Mouse (Mus musculus): Measurements from ENCODE around the gene Pyy. TPM values are rescaled to one million over a fixed set of nuclear protein-coding genes. Genes with fewer than 3 reads are reported as not detected.

Pyy gene
- total and polyA plus RNA-seq, 2 experiments from 2014 or later = not detected

- DNase-seq (ENCODE audit: low spot score) = no peak
- H3K27me3 ChIP-seq (ENCODE audit: control insufficient read depth, insufficient read depth, low read length) = peaks cover 11% of the 10 kb centered on the region
- whole genome bisulfite sequencing = 39% methylated on average over 13 of the region's 13 CpGs
- H3K9me3 ChIP-seq (replicated peaks; ENCODE audit: control insufficient read depth, low read length) = no peaks in the 10 kb centered on the region
- H3K36me3 ChIP-seq (replicated peaks; ENCODE audit: control insufficient read depth, insufficient read depth, low read length) = no peaks in the 10 kb centered on the region
- H3K27ac ChIP-seq (ENCODE audit: low read depth) = no peak overlapping the region
- no peak overlapping the region for H3K9ac ChIP-seq (replicated peaks; ENCODE audit: low read depth, low read length)
- peak overlapping the region; percentile 31 for H3K4me2 ChIP-seq (ENCODE audit: low read depth, low read length)
- H3K4me1 ChIP-seq (ENCODE audit: control insufficient read depth, insufficient read depth) = no peaks in the 10 kb centered on the region
- no peak for TF ChIP-seq CTCF (IDR thresholded peaks at IDR 0.05; ENCODE audit: low read depth)
- no peak for TF ChIP-seq EP300 (IDR thresholded peaks at IDR 0.05; ENCODE audit: low read depth)
- peak overlapping the region; percentile 8; the same call in 1 of the 2 replicates for H3K4me3 ChIP-seq (ENCODE audit: low read depth, low read length)
- ATAC-seq (ENCODE audit: insufficient read depth, low read depth) = 0 out of 2 replicates have a peak, but pooled peaks have one; percentile 10
These were observed 30.2 kb upstream of the Pyy start for GRCm38 (mm10) chr11:102137625-102138446.

GRCm38 (mm10) chr11:102134516-102134915 is 26.9 kb upstream of the Pyy start:
- no peak for ATAC-seq (ENCODE audit: insufficient read depth, low read depth)
- no peak overlapping the region for H3K4me3 ChIP-seq (ENCODE audit: low read depth, low read length)
- H3K9me3 ChIP-seq (replicated peaks; ENCODE audit: control insufficient read depth, low read length) = no peaks in the 10 kb centered on the region
- H3K27ac ChIP-seq (ENCODE audit: low read depth) = no peak overlapping the region
- H3K4me2 ChIP-seq (ENCODE audit: low read depth, low read length) = no peak overlapping the region
- H3K9ac ChIP-seq (replicated peaks; ENCODE audit: low read depth, low read length) = no peak overlapping the region
- peaks cover 11% of the 10 kb centered on the region for H3K27me3 ChIP-seq (ENCODE audit: control insufficient read depth, insufficient read depth, low read length)
- H3K36me3 ChIP-seq (replicated peaks; ENCODE audit: control insufficient read depth, insufficient read depth, low read length) = no peaks in the 10 kb centered on the region
- no peak for DNase-seq (ENCODE audit: low spot score)
- H3K4me1 ChIP-seq (ENCODE audit: control insufficient read depth, insufficient read depth) = no peaks in the 10 kb centered on the region
- TF ChIP-seq CTCF (IDR thresholded peaks at IDR 0.05; ENCODE audit: low read depth) (no peak), EP300 (IDR thresholded peaks at IDR 0.05; ENCODE audit: low read depth) (no peak)
- WGBS = 23% methylated on average over 4 of the region's 4 CpGs

GRCm38 (mm10) chr11:102117386-102117785 is 9.8 kb upstream of the Pyy start:
- Histone ChIP-seq H3K9me3 (replicated peaks; ENCODE audit: control insufficient read depth, low read length) (no peaks in the 10 kb centered on the region), H3K4me1 (ENCODE audit: control insufficient read depth, insufficient read depth) (no peaks in the 10 kb centered on the region), H3K27me3 (ENCODE audit: control insufficient read depth, insufficient read depth, low read length) (no peaks in the 10 kb centered on the region), H3K4me3 (ENCODE audit: low read depth, low read length) (no peak overlapping the region), H3K9ac (replicated peaks; ENCODE audit: low read depth, low read length) (no peak overlapping the region), H3K36me3 (replicated peaks; ENCODE audit: control insufficient read depth, insufficient read depth, low read length) (no peaks in the 10 kb centered on the region), H3K4me2 (ENCODE audit: low read depth, low read length) (no peak overlapping the region), H3K27ac (ENCODE audit: low read depth) (no peak overlapping the region)
- no peak for TF ChIP-seq EP300 (IDR thresholded peaks at IDR 0.05; ENCODE audit: low read depth)
- TF ChIP-seq CTCF (IDR thresholded peaks at IDR 0.05; ENCODE audit: low read depth) = no peak
- DNase-seq (ENCODE audit: low spot score) = no peak
- 66% methylated on average over 6 of the region's 6 CpGs for WGBS
- ATAC-seq (ENCODE audit: insufficient read depth, low read depth) = no peak

GRCm38 (mm10) chr11:102116241-102116640 is 8.6 kb upstream of the Pyy start:
- Histone ChIP-seq H3K9ac (replicated peaks; ENCODE audit: low read depth, low read length) (no peak overlapping the region), H3K4me3 (ENCODE audit: low read depth, low read length) (no peak overlapping the region), H3K9me3 (replicated peaks; ENCODE audit: control insufficient read depth, low read length) (no peaks in the 10 kb centered on the region), H3K4me2 (ENCODE audit: low read depth, low read length) (no peak overlapping the region), H3K36me3 (replicated peaks; ENCODE audit: control insufficient read depth, insufficient read depth, low read length) (no peaks in the 10 kb centered on the region), H3K4me1 (ENCODE audit: control insufficient read depth, insufficient read depth) (no peaks in the 10 kb centered on the region), H3K27me3 (ENCODE audit: control insufficient read depth, insufficient read depth, low read length) (no peaks in the 10 kb centered on the region), H3K27ac (ENCODE audit: low read depth) (no peak overlapping the region)
- no peak for TF ChIP-seq CTCF (IDR thresholded peaks at IDR 0.05; ENCODE audit: low read depth)
- no peak for TF ChIP-seq EP300 (IDR thresholded peaks at IDR 0.05; ENCODE audit: low read depth)
- DNase-seq (ENCODE audit: low spot score) (no peak), ATAC-seq (ENCODE audit: insufficient read depth, low read depth) (no peak)
- 49% methylated on average over 8 of the region's 8 CpGs for WGBS

- WGBS = 38% methylated on average over 5 of the region's 5 CpGs
- Histone ChIP-seq H3K9me3 (replicated peaks; ENCODE audit: control insufficient read depth, low read length) (no peaks in the 10 kb centered on the region), H3K27me3 (ENCODE audit: control insufficient read depth, insufficient read depth, low read length) (peaks cover 33% of the 10 kb centered on the region), H3K36me3 (replicated peaks; ENCODE audit: control insufficient read depth, insufficient read depth, low read length) (no peaks in the 10 kb centered on the region), H3K4me2 (ENCODE audit: low read depth, low read length) (no peak overlapping the region), H3K4me3 (ENCODE audit: low read depth, low read length) (no peak overlapping the region), H3K4me1 (ENCODE audit: control insufficient read depth, insufficient read depth) (no peaks in the 10 kb centered on the region), H3K9ac (replicated peaks; ENCODE audit: low read depth, low read length) (no peak overlapping the region), H3K27ac (ENCODE audit: low read depth) (no peak overlapping the region)
- DNase-seq (ENCODE audit: low spot score) (no peak), ATAC-seq (ENCODE audit: insufficient read depth, low read depth) (no peak)
- TF ChIP-seq EP300 (IDR thresholded peaks at IDR 0.05; ENCODE audit: low read depth) = no peak
- TF ChIP-seq CTCF (IDR thresholded peaks at IDR 0.05; ENCODE audit: low read depth) = no peak
These were observed 3.9 kb upstream of the Pyy start for GRCm38 (mm10) chr11:102111576-102111975.

Data from heart, postnatal 0 days (tissue).